Mouse (Mus musculus) retina, embryonic 14.5 days (tissue): ENCODE results near the gene Clspn.
"Not testable (repeated sequence)": the region's sequence is repeated elsewhere in the genome, so short reads cannot be mapped to it uniquely, and the experiment has no call there.

Experiments
- DNase-seq: peaks from one replicate; pipeline ENCODE4 v3.0.0-alpha.2; 2015; ENCODE audit warnings: low spot score

Gene Clspn

GRCm38 (mm10) chr4:126556809-126557711, at the start of gene Clspn:
TSS of gene Clspn (plus strand) at chr4:126556935.
- DNase-seq, result peak; percentile 92

GRCm38 (mm10) chr4:126508110-126508899, 48.4 kb upstream of the Clspn start:
- DNase-seq, result no peak

- no peak for DNase-seq
Observed at GRCm38 (mm10) chr4:126509072-126509471, 47.7 kb upstream of the Clspn start.

- no peak for DNase-seq
Observed at GRCm38 (mm10) chr4:126511013-126511412, 45.7 kb upstream of the Clspn start.

- DNase-seq, result no peak
Observed at GRCm38 (mm10) chr4:126512308-126513066, 44.2 kb upstream of the Clspn start.

GRCm38 (mm10) chr4:126526164-126526563, 30.6 kb upstream of the Clspn start:
- DNase-seq, result no peak

- no peak for DNase-seq
Observed at GRCm38 (mm10) chr4:126526828-126527227, 29.9 kb upstream of the Clspn start.

- no peak for DNase-seq
Observed at GRCm38 (mm10) chr4:126532292-126532691, 24.4 kb upstream of the Clspn start.

- DNase-seq, result peak; percentile 82
Observed at GRCm38 (mm10) chr4:126532827-126533728, 23.7 kb upstream of the Clspn start, which contains the start of gene Ago4. TSS of gene Ago4 (minus strand) at chr4:126533472.

GRCm38 (mm10) chr4:126533729-126534070, 23.0 kb upstream of the Clspn start:
- DNase-seq, result no peak

GRCm38 (mm10) chr4:126535631-126536030, 21.1 kb upstream of the Clspn start:
- not testable (repeated sequence) for DNase-seq

GRCm38 (mm10) chr4:126536865-126537264, 19.9 kb upstream of the Clspn start:
- DNase-seq, result no peak

GRCm38 (mm10) chr4:126540487-126541071, 16.2 kb upstream of the Clspn start:
- no peak for DNase-seq

GRCm38 (mm10) chr4:126542838-126543237, 13.9 kb upstream of the Clspn start:
- no peak for DNase-seq

GRCm38 (mm10) chr4:126545016-126545415, 11.7 kb upstream of the Clspn start:
- no peak for DNase-seq

GRCm38 (mm10) chr4:126545703-126546102, 11.0 kb upstream of the Clspn start:
- no peak for DNase-seq

- no peak for DNase-seq
Observed at GRCm38 (mm10) chr4:126546183-126546582, 10.6 kb upstream of the Clspn start.

- no peak for DNase-seq
Observed at GRCm38 (mm10) chr4:126552136-126552535, 4.6 kb upstream of the Clspn start.

- no peak for DNase-seq
Observed at GRCm38 (mm10) chr4:126553105-126553504, 3.6 kb upstream of the Clspn start.

GRCm38 (mm10) chr4:126553685-126554084, 3.0 kb upstream of the Clspn start:
- DNase-seq, result no peak

- DNase-seq, result peak; percentile 87
Observed at GRCm38 (mm10) chr4:126554462-126554861, 2.3 kb upstream of the Clspn start.
